24 mouse cellular contexts compared by ENCODE assay signal in the genomic region with DNA sequence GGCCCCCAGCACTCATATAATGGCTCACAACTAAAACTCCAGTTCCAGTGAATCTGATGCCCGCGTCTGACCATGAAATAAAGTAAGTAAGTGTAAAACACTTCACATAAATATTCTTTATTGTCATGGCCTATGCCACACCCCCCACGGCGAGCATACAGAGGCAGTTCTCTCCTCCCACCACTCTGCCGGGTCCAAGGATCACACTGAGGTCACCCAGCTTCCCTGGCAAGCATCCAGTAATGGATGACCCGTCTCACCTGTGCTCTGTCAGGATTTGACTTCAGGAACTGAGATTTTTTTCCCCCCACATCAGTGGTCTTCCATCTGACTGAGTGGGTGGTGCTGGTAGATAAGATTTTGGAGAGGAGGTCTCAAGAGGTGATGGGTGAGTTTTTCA. TPM values are rescaled to one million over a fixed set of nuclear protein-coding genes. Genes with fewer than 3 reads are reported as not detected.
DNase-seq lines count a peak whose midpoint lies in the region; ATAC-seq and TF ChIP-seq lines count a peak whose summit lies in the region.
"Had no signal": no experiment of that assay in that cellular context is flagged by ENCODE, and none has a peak within 500 bp of the region (broad histone marks: within the 10 kb centered on the region; RNA-seq: fewer than 3 reads in every experiment).

No protein-coding gene starts in this region.

- no peaks in the 10 kb centered on the region for H3K9me3 ChIP-seq in kidney, embryonic 14.5 days (ENCODE audit: control insufficient read depth, low read length)
- H3K9me3 ChIP-seq in intestine, postnatal 0 days (ENCODE audit: control insufficient read depth), result no peaks in the 10 kb centered on the region
- H3K9me3 ChIP-seq in liver, embryonic 14.5 days (ENCODE audit: control insufficient read depth, low read length), result no peaks in the 10 kb centered on the region
- H3K9me3 ChIP-seq in midbrain, embryonic 10.5 days (replicated peaks), result no peaks in the 10 kb centered on the region
- H3K9me3 ChIP-seq: heart, embryonic 13.5 days; limb, embryonic 12.5 days; liver, embryonic 15.5 days; megakaryocyte, embryonic 14.5 days; midbrain, embryonic 13.5 days; neural tube, embryonic 13.5 days had no signal

- no peaks in the 10 kb centered on the region for H3K36me3 ChIP-seq in kidney, embryonic 14.5 days (ENCODE audit: control insufficient read depth, insufficient read depth, low read length)
- H3K36me3 ChIP-seq in intestine, postnatal 0 days (ENCODE audit: control insufficient read depth, insufficient read depth), result no peaks in the 10 kb centered on the region
- no peaks in the 10 kb centered on the region for H3K36me3 ChIP-seq in liver, embryonic 14.5 days (replicated peaks; ENCODE audit: control insufficient read depth, insufficient read depth, low read depth)
- H3K36me3 ChIP-seq in midbrain, embryonic 10.5 days, result no peaks in the 10 kb centered on the region
- H3K36me3 ChIP-seq: heart, embryonic 13.5 days; limb, embryonic 12.5 days; liver, embryonic 15.5 days; midbrain, embryonic 13.5 days; neural tube, embryonic 13.5 days had no signal

- no peak for TF ChIP-seq CTCF in intestine, postnatal 0 days (IDR thresholded peaks at IDR 0.05; ENCODE audit: low read depth)
- no peak for TF ChIP-seq CTCF in liver, embryonic 14.5 days (IDR thresholded peaks at IDR 0.05; ENCODE audit: low read depth)

- H3K27ac ChIP-seq in kidney, embryonic 14.5 days (ENCODE audit: low read depth, low read length), result no peak overlapping the region
- H3K27ac ChIP-seq in intestine, postnatal 0 days (ENCODE audit: low read depth, low read length), result no peak overlapping the region
- H3K27ac ChIP-seq in liver, embryonic 14.5 days, result no peak overlapping the region
- H3K27ac ChIP-seq in midbrain, embryonic 10.5 days (replicated peaks), result no peak overlapping the region
- H3K27ac ChIP-seq: heart, embryonic 13.5 days; hindbrain, embryonic 14.5 days; left cerebral cortex, adult 2 months; limb, embryonic 12.5 days; liver, embryonic 15.5 days; midbrain, embryonic 13.5 days; neural tube, embryonic 13.5 days had no signal

- H3K4me2 ChIP-seq in kidney, embryonic 14.5 days (replicated peaks; ENCODE audit: low read depth, low read length), result no peak overlapping the region
- no peak overlapping the region for H3K4me2 ChIP-seq in intestine, postnatal 0 days (replicated peaks; ENCODE audit: low read depth)
- H3K4me2 ChIP-seq in liver, embryonic 14.5 days (ENCODE audit: low read depth), result no peak overlapping the region
- H3K4me2 ChIP-seq: heart, embryonic 13.5 days; hindbrain, embryonic 14.5 days; limb, embryonic 12.5 days; liver, embryonic 15.5 days; midbrain, embryonic 13.5 days; neural tube, embryonic 13.5 days had no signal

- no peak overlapping the region for H3K4me3 ChIP-seq in kidney, embryonic 14.5 days (ENCODE audit: low read length)
- H3K4me3 ChIP-seq in intestine, postnatal 0 days (ENCODE audit: low read depth, low read length), result no peak overlapping the region
- no peak overlapping the region for H3K4me3 ChIP-seq in liver, embryonic 14.5 days (ENCODE audit: insufficient read depth in 1 of 2, low read depth in 2 of 2, low read length in 2 of 2)
- H3K4me3 ChIP-seq in midbrain, embryonic 10.5 days, result no peak overlapping the region
- H3K4me3 ChIP-seq: erythroblast, embryonic 14.5 days; heart, embryonic 13.5 days; left cerebral cortex, adult 2 months; limb, embryonic 12.5 days; liver, embryonic 15.5 days; megakaryocyte, embryonic 14.5 days; midbrain, embryonic 13.5 days; neural tube, embryonic 13.5 days had no signal

- no peak for ATAC-seq in cerebellum, adult (ENCODE audit: insufficient number of reproducible peaks, low FRiP score, low TSS enrichment)
- no peak for ATAC-seq in kidney, embryonic 14.5 days (ENCODE audit: low FRiP score, low TSS enrichment)
- 0 out of 2 replicates have a peak, but pooled peaks have one; percentile 71 for ATAC-seq in intestine, postnatal 0 days
- ATAC-seq in liver, embryonic 14.5 days (ENCODE audit: insufficient read depth), result no peak
- ATAC-seq: activated CD4-positive, CD25-positive, alpha-beta regulatory T cell, adult 4 months; forebrain, postnatal 0 days; midbrain, embryonic 13.5 days had no signal

- 13% methylated on average over 6 of the region's 6 CpGs for WGBS in kidney, embryonic 14.5 days
- 26% methylated on average over 6 of the region's 6 CpGs for whole genome bisulfite sequencing in intestine, postnatal 0 days
- 52% methylated on average over 6 of the region's 6 CpGs for WGBS in liver, embryonic 14.5 days (ENCODE audit: insufficient replicate concordance)
- WGBS in midbrain, embryonic 10.5 days, result 79% methylated on average over 6 of the region's 6 CpGs

- H3K27me3 ChIP-seq in kidney, embryonic 14.5 days (ENCODE audit: control insufficient read depth, insufficient read depth, low read length), result peaks cover 26% of the 10 kb centered on the region
- H3K27me3 ChIP-seq in intestine, postnatal 0 days (replicated peaks; ENCODE audit: control insufficient read depth, insufficient read depth, low read length), result peaks cover 10% of the 10 kb centered on the region
- peaks cover 23% of the 10 kb centered on the region for H3K27me3 ChIP-seq in liver, embryonic 14.5 days (ENCODE audit: control insufficient read depth, insufficient read depth, low read length)
- H3K27me3 ChIP-seq in midbrain, embryonic 10.5 days (ENCODE audit: low read depth, poor library complexity, severe bottlenecking), result peaks cover 64% of the 10 kb centered on the region

- 0 out of 2 replicates have a peak, but pooled peaks cover 2% of the 10 kb centered on the region for H3K4me1 ChIP-seq in kidney, embryonic 14.5 days (ENCODE audit: control insufficient read depth, insufficient read depth, low read length)
- no peaks in the 10 kb centered on the region for H3K4me1 ChIP-seq in intestine, postnatal 0 days (replicated peaks; ENCODE audit: control insufficient read depth, insufficient read depth, low read length)
- H3K4me1 ChIP-seq in liver, embryonic 14.5 days (replicated peaks; ENCODE audit: control insufficient read depth in 2 of 2, insufficient read depth in 2 of 2, low read length in 1 of 2), result no peaks in the 10 kb centered on the region
- peaks cover 25% of the 10 kb centered on the region for H3K4me1 ChIP-seq in midbrain, embryonic 10.5 days
- H3K4me1 ChIP-seq: liver, embryonic 15.5 days had no signal

- no peak for TF ChIP-seq EP300 in liver, embryonic 14.5 days (IDR thresholded peaks at IDR 0.05; ENCODE audit: low read depth)

- no peak overlapping the region for H3K9ac ChIP-seq in kidney, embryonic 14.5 days (ENCODE audit: low read depth, low read length)
- H3K9ac ChIP-seq in intestine, postnatal 0 days (ENCODE audit: low read depth, low read length), result no peak overlapping the region
- H3K9ac ChIP-seq in liver, embryonic 14.5 days (replicated peaks), result no peak overlapping the region
- H3K9ac ChIP-seq: forebrain, postnatal 0 days; heart, embryonic 13.5 days; hindbrain, embryonic 14.5 days; limb, embryonic 12.5 days; liver, embryonic 15.5 days; midbrain, embryonic 13.5 days; neural tube, embryonic 13.5 days had no signal

- DNase-seq in cerebellum, adult 9-10 months, result peak; percentile 37
- peak; percentile 64 for DNase-seq in kidney, postnatal 10 days
- DNase-seq in liver, embryonic 14.5 days (ENCODE audit: low read depth in 3 of 3, low spot score in 3 of 3), result peak in 2 of 3 experiments; percentile 9 to 14
- no peak for DNase-seq in midbrain, embryonic 10.5 days (ENCODE audit: low spot score)
- no peak for DNase-seq in layer of hippocampus, adult 9-10 months (ENCODE audit: low spot score)
- DNase-seq: adrenal gland, adult 2 months; adrenal gland, postnatal 36 days; cerebellum, adult 8-10 months; forebrain, postnatal 0 days; heart, postnatal 10 days; thymus, postnatal 14 days had no signal

RNA-seq across cellular contexts. Expression of a gene that starts 4.6 kb away (rescaled TPM):
- 0.07 and 0.09 TPM in 2 replicates for polyA plus RNA-seq in kidney, embryonic 14.5 days (2014; fragmentation: Nextera tagmentation; extraction: Ambion mirVana)
- polyA plus RNA-seq in intestine, postnatal 0 days (2015; fragmentation: Nextera tagmentation; extraction: Ambion mirVana), result 0.68 and 0.86 TPM in 2 replicates
- polyA plus RNA-seq in liver, embryonic 14.5 days (2012; rRNA removed), result 0.09 and 0.13 TPM in 2 replicates
- polyA plus RNA-seq in liver, embryonic 14.5 days (2014; fragmentation: Nextera tagmentation; extraction: Ambion mirVana), result 0.01 and 0.11 TPM in 2 replicates
- polyA plus RNA-seq in midbrain, embryonic 10.5 days (2016; fragmentation: Nextera tagmentation; extraction: Ambion mirVana), result 0.10 and 0.25 TPM in 2 replicates
- polyA plus RNA-seq: activated CD4-positive, CD25-positive, alpha-beta regulatory T cell, adult 4 months; erythroblast, embryonic 14.5 days; liver, embryonic 15.5 days had no signal

Comparison
In these comparisons a context has a peak if more than half of its experiments do, and no peak if none do; other contexts are left out.
1. DNase-seq: peak in cerebellum, adult 9-10 months (single experiment), kidney, postnatal 10 days (single experiment) and liver, embryonic 14.5 days (2 of 3); none in midbrain, embryonic 10.5 days (single experiment) and layer of hippocampus, adult 9-10 months (single experiment).